Comparison of ENCODE assay signal across 9 mouse cellular contexts in the genomic region with DNA sequence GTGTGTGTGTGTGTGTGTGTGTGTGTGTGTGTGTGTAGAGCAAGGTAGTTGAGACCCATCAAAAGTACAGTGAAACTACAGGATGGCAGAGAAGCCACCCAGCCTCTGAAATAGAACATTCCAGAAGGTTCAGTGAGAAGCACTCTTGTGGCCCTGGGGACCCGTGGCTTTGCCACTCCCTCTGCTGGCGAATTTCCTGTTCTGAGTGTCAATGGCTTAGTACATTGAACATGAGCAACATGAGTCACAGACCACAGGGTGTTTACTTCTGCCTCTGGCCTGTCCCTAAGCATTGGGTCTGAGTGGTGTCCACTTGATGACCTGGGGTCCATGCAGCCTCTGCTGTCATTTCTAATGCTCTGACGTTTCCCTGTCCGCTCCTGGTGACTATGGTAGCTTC. TPM values are rescaled to one million over a fixed set of nuclear protein-coding genes. Genes with fewer than 3 reads are reported as not detected.
DNase-seq lines count a peak whose midpoint lies in the region; ATAC-seq and TF ChIP-seq lines count a peak whose summit lies in the region.
"Had no signal": no experiment of that assay in that cellular context is flagged by ENCODE, and none has a peak within 500 bp of the region (broad histone marks: within the 10 kb centered on the region; RNA-seq: fewer than 3 reads in every experiment).

No protein-coding gene starts in this region.

- 75% methylated on average over 4 of the region's 4 CpGs for WGBS in neural tube, embryonic 12.5 days
- WGBS in lung, embryonic 14.5 days, result 58% methylated on average over 4 of the region's 4 CpGs

- no peak for ATAC-seq in neural tube, embryonic 12.5 days (ENCODE audit: low FRiP score, low read depth)
- ATAC-seq in granulocyte monocyte progenitor cell, adult 5-6 weeks (replicated peaks; ENCODE audit: poor library complexity, severe bottlenecking), result peak; percentile 76
- no peak for ATAC-seq in lung, embryonic 14.5 days (ENCODE audit: insufficient read depth)
- no peak for ATAC-seq in erythroblast, adult 5-6 weeks (replicated peaks; ENCODE audit: low FRiP score, poor library complexity, severe bottlenecking)
- ATAC-seq in frontal cortex, adult (ENCODE audit: low TSS enrichment), result no peak

- H3K4me3 ChIP-seq in neural tube, embryonic 12.5 days, result no peak overlapping the region
- H3K4me3 ChIP-seq in lung, embryonic 14.5 days (ENCODE audit: low read depth, low read length), result no peak overlapping the region
- H3K4me3 ChIP-seq: limb, embryonic 15.5 days had no signal

- H3K36me3 ChIP-seq in neural tube, embryonic 12.5 days, result no peaks in the 10 kb centered on the region
- no peaks in the 10 kb centered on the region for H3K36me3 ChIP-seq in lung, embryonic 14.5 days (ENCODE audit: insufficient read depth)
- H3K36me3 ChIP-seq: limb, embryonic 15.5 days had no signal

- no peak overlapping the region for H3K9ac ChIP-seq in neural tube, embryonic 12.5 days
- no peak overlapping the region for H3K9ac ChIP-seq in lung, embryonic 14.5 days
- H3K9ac ChIP-seq: limb, embryonic 15.5 days had no signal

- no peak overlapping the region for H3K4me2 ChIP-seq in neural tube, embryonic 12.5 days (replicated peaks)
- H3K4me2 ChIP-seq in lung, embryonic 14.5 days, result no peak overlapping the region
- H3K4me2 ChIP-seq: limb, embryonic 15.5 days had no signal

- no peaks in the 10 kb centered on the region for H3K27me3 ChIP-seq in neural tube, embryonic 12.5 days (replicated peaks)
- no peaks in the 10 kb centered on the region for H3K27me3 ChIP-seq in lung, embryonic 14.5 days (ENCODE audit: insufficient read depth, low read length)
- H3K27me3 ChIP-seq: limb, embryonic 15.5 days had no signal

- H3K4me1 ChIP-seq in neural tube, embryonic 12.5 days, result peaks cover 25% of the 10 kb centered on the region
- H3K4me1 ChIP-seq in lung, embryonic 14.5 days (ENCODE audit: insufficient read depth), result no peaks in the 10 kb centered on the region; the same call in 1 of the 2 replicates

- H3K9me3 ChIP-seq in neural tube, embryonic 12.5 days, result no peaks in the 10 kb centered on the region
- no peaks in the 10 kb centered on the region for H3K9me3 ChIP-seq in lung, embryonic 14.5 days (ENCODE audit: low read depth, low read length)
- H3K9me3 ChIP-seq: limb, embryonic 15.5 days had no signal

- no peak for DNase-seq in neural tube, embryonic 10.5 days (ENCODE audit: extremely low spot score, low spot score)
- DNase-seq in adrenal gland, adult 8-10 months, result peak; percentile 75
- DNase-seq in lung, embryonic 14.5 days, result peak; percentile 64
- DNase-seq in thymus, postnatal 36 days, result peak; percentile 48

- 0 out of 2 replicates have a peak overlapping the region, but pooled peaks have one; percentile 9 for H3K27ac ChIP-seq in neural tube, embryonic 12.5 days
- no peak overlapping the region for H3K27ac ChIP-seq in lung, embryonic 14.5 days (ENCODE audit: low read depth)
- H3K27ac ChIP-seq: limb, embryonic 15.5 days had no signal

- peak; percentile 49 for TF ChIP-seq CTCF in lung, embryonic 14.5 days (IDR thresholded peaks at IDR 0.05; ENCODE audit: low read depth)

RNA-seq across cellular contexts. Expression of a gene that starts 28.6 kb away (rescaled TPM):
- 24.7 and 27.4 TPM in 2 replicates for polyA plus RNA-seq in neural tube, embryonic 12.5 days (2016; fragmentation: Nextera tagmentation; extraction: Ambion mirVana)
- 100 to 1,000 TPM; 248 to 380 (median 315) TPM for total RNA-seq in adrenal gland, adult 8-10 months (2022)
- 8.4 and 12.3 TPM in 2 replicates for total RNA-seq in granulocyte monocyte progenitor cell, adult 5-6 weeks (2014; fragmentation: Nextera tagmentation)
- 3.7 and 4.8 TPM in 2 replicates for total RNA-seq in granulocyte monocyte progenitor cell, adult 5-6 weeks (2017)
- polyA plus RNA-seq in lung, embryonic 14.5 days (2014; fragmentation: Nextera tagmentation; extraction: Ambion mirVana), result 59.3 and 71.2 TPM in 2 replicates
- 2.3 and 3.1 TPM in 2 replicates for total RNA-seq in erythroblast, adult 5-6 weeks (2015; ENCODE audit: low replicate concordance)
- 0.68 and 2.1 TPM in 2 replicates for total RNA-seq in erythroblast, adult 5-6 weeks (2017; ENCODE audit: low replicate concordance)

Comparison
In these comparisons a context has a peak if more than half of its experiments do, and no peak if none do; other contexts are left out.
1. RNA of a gene that starts 28.6 kb away (total RNA-seq): 248 to 380 TPM in adrenal gland, adult 8-10 months; 3.7 to 12.3 TPM in granulocyte monocyte progenitor cell, adult 5-6 weeks and 0.68 to 3.1 TPM in erythroblast, adult 5-6 weeks; every median in the first group is over 10 times any median in the second.